Mouse (Mus musculus): ENCODE measurements around the gene Cabp7. TPM values are rescaled to one million over a fixed set of nuclear protein-coding genes. Genes with fewer than 3 reads are reported as not detected.

The Cabp7 gene
- polyA plus RNA-seq, 1 experiment from 2014 or later = 0.03 TPM

DNA sequence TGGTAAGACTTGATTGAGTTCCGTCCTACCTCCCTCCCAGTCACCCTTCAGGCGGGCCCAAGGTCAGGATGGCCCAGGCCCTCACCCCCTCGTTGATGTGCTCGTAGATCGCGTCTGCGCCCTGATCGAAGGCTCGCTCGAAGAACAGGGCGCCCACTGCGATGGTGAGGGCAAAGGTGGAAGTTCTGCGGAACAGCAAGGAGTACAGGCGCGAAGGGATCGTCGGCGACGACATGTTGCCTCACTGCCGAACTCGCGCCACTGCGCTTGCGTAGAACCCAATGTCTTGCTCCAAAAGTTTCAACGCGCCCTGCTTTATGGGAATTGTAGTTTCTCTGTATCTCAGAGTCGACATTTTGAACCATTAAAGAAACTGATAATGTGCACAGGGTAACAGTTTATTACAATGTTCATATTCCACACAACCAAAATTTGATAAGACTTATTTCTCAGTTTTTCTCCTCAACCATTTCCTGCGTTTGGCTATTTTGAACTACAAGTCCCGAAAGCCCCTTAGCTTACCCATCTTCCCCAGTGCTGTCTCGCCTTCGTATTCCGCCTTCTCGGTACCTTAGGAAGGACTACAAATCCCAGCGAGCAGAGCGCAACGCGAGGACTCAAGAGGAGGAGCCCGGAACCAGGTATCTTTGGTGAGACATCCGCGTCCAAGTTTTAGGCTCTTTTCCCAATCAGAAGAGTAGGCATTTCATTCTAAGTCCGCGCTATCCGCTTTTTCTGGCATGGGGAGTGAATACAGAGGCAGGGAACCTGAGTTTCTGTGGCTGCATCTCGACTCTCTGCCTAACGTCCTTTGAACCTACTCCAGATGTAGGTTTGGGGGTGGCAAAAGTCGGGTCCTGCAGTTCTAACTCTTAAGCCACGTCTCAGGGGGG lies 42.3 kb downstream of the Cabp7 start, which contains the start of the genes Uqcr10 and Zmat5:
Gene Uqcr10 (minus strand): TSS at position 271 of the 893 bp plus-strand sequence.
Gene Zmat5 (plus strand): TSS at position 607 of the 893 bp plus-strand sequence.
- in situ Hi-C loops (cut with MboI; ENCODE audit: low pct_unique_long_range_greater_than_20kb) = loop anchor here (5.0 kb wide), 1 partner anchor 267 kb away; no protein-coding TSS in a partner anchor
- ATAC-seq = peak; percentile 77

DNA sequence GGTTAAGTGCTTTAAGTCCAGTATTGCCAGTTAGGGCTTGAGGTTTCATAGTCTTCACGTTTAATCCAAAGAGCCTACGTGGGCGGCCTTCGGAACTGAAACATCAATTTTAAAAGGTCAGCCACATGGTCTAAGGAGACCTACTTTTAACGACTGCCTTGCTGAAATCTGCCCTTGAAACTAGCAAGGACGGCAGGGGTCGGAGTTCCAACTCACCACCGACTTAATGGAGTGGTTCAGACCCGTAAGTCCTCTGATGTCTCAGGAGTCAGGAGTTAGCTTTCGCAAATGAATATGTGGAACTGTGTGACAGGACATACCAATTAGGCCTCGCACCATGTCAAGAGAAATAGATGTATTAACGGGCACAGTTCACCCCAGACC lies 42.9 kb downstream of the Cabp7 start:
- CTCF ChIA-PET = interaction anchor here (1.3 kb wide), 1 partner anchor 69 kb away, joined by 3 read pairs; no protein-coding TSS in a partner anchor
- POLR2A ChIA-PET = interaction anchor here (1.1 kb wide), 1 partner anchor 59 kb away, joined by 4 read pairs; no protein-coding TSS in a partner anchor
- H3K27me3 ChIP-seq = no peaks in the 10 kb centered on the region
- ATAC-seq = no peak
- DNase-seq (ENCODE audit: low read depth, low spot score) = no peak
- in situ Hi-C loops (cut with MboI; ENCODE audit: low pct_unique_long_range_greater_than_20kb) = loop anchor here (5.0 kb wide), 1 partner anchor 266 kb away; no protein-coding TSS in a partner anchor
- TF ChIP-seq CTCF (IDR thresholded peaks at IDR 0.05) = no peak

More for the DNA sequence above, 42.3 kb downstream of the Cabp7 start, which contains the start of the genes Uqcr10 and Zmat5:
- CTCF ChIA-PET = no interaction called here
- peak; percentile 83 for DNase-seq (ENCODE audit: low read depth, low spot score)
- POLR2A ChIA-PET = interaction anchor here (0.8 kb wide), 1 partner anchor 11 kb away, joined by 3 read pairs; no protein-coding TSS in a partner anchor
- no peak for TF ChIP-seq CTCF (IDR thresholded peaks at IDR 0.05)
- H3K27me3 ChIP-seq = no peaks in the 10 kb centered on the region

DNA sequence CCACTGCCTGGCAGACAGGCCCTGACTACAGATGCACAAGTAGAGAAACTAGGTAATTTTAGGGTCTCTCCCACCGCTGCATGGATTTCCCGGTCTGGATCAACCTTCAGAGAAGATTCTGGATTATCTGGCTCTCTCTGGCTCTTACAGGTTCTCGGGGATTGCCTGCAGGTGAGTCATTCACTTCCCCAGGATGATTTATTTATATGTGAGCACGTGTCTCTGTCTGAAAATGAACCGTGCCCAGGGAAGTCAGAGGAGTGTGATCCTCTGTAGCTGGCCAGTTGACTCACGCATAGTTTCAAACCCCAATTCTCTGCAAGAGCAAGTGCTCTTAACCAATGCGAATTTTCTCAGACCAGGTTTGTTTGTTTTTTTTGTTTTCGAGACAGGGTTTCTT lies 45.9 kb downstream of the Cabp7 start:
- POLR2A ChIA-PET = no interaction called here
- H3K27me3 ChIP-seq = no peaks in the 10 kb centered on the region
- CTCF ChIA-PET = no interaction called here
- DNase-seq (ENCODE audit: low read depth, low spot score) = peak; percentile 80
- in situ Hi-C loops (cut with MboI; ENCODE audit: low pct_unique_long_range_greater_than_20kb) = loop anchor here (5.0 kb wide), 1 partner anchor 263 kb away; no protein-coding TSS in a partner anchor
- ATAC-seq = peak; percentile 55
- TF ChIP-seq CTCF (IDR thresholded peaks at IDR 0.05) = no peak

DNA sequence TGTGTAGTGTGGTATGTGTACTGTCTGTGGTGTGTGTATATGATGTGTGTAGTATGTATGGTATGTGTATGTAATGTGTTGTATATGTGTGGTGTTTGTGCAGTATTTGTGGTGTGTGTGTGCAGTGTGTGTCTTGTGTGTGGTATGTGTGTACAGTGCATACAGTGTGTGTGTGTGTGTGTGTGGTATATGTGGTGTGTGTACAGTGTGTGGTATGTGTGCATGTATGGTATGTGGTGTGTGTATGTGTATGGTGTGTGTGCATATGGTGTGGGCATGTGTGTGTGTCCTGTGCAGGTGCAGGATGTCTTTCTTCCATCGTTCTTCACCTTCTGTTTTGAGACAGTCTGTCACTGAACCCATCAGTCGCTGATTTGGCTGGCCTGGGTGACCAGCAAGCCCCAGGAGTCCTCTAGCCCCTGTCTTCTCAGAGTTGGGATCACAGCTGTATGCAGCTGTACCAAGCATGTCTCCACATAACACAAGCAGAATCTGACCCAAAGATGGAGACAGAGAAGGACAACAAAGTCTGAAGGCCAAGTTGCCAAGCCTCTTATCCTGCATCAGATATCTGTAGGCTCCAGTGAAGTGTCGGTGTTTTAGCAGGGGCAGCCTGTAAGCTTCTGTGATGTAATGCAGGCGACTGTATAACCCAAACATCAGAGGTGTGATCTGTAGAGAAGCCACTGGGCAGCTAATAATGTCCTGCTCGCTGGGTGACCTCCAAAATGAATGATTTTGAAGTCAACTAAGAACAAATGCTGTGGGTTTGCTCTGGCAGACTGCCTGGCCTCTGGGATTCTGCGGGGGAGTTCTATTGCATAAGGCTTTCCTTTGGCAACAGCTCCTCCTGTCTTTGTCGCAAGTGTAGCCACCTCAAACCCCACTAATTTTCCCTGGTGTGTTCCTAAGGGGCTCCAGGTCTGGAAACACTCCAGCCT lies 49.3 kb downstream of the Cabp7 start:
- in situ Hi-C loops (cut with MboI; ENCODE audit: low pct_unique_long_range_greater_than_20kb) = no loop called here
- no peaks in the 10 kb centered on the region for H3K27me3 ChIP-seq
- TF ChIP-seq CTCF (IDR thresholded peaks at IDR 0.05) = peak; percentile 83
- ATAC-seq = peak; percentile 31
- CTCF ChIA-PET = interaction anchor here (0.7 to 1.4 kb wide), 6 partner anchors 8 to 265 kb away, joined by 3 to 4 read pairs (median 3); no protein-coding TSS in a partner anchor
- POLR2A ChIA-PET = interaction anchor here (0.6 to 1.0 kb wide), 3 partner anchors 13 to 278 kb away, joined by 3 to 4 read pairs (median 3); no protein-coding TSS in a partner anchor
- no peak for DNase-seq (ENCODE audit: low read depth, low spot score)

DNA sequence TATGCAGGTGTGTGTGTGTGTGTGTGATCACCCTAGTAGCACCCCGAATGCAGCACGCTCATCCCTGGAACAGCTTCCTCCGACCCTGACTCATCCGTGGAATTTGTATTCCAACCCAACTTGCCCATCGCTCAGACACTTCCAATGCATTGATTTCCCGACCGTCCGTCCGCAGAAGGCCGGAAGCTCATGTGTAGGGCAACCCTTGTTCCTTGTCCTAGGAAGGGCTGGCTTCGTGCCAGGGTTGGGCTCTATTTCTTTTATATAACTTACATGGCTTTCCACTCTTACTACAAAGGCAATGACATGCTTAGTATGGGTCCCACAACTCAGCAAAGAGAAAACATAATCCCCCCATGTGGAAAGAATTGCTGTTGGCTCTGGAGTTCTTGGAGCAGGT lies 54.4 kb downstream of the Cabp7 start:
- DNase-seq (ENCODE audit: low read depth, low spot score) = no peak
- CTCF ChIA-PET = no interaction called here
- no peak for ATAC-seq
- no peak for TF ChIP-seq CTCF (IDR thresholded peaks at IDR 0.05)
- no peaks in the 10 kb centered on the region for H3K27me3 ChIP-seq
- in situ Hi-C loops (cut with MboI; ENCODE audit: low pct_unique_long_range_greater_than_20kb) = no loop called here
- POLR2A ChIA-PET = no interaction called here

DNA sequence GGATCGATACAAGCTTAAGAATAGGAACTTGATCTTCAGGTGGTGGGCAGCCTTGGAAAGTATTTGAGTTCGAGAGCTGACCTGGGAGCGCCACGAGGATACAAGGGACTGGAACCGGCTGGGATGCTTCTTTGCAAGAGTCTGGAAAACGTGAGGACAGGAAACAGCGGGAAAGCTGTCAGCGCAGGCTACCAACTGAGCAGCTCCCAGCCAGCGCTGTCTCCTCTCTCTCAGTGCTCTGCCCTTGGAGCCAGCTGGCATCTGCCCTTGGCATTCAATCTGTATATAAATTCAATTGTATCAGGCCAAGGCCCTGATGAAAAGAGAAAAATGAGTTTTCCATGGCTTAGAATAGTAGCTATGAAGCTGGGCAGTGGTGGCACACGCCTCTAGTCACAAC lies 55.4 kb downstream of the Cabp7 start:
- CTCF ChIA-PET = no interaction called here
- H3K27me3 ChIP-seq = no peaks in the 10 kb centered on the region
- POLR2A ChIA-PET = no interaction called here
- ATAC-seq = no peak
- in situ Hi-C loops (cut with MboI; ENCODE audit: low pct_unique_long_range_greater_than_20kb) = no loop called here
- no peak for TF ChIP-seq CTCF (IDR thresholded peaks at IDR 0.05)
- DNase-seq (ENCODE audit: low read depth, low spot score) = no peak

DNA sequence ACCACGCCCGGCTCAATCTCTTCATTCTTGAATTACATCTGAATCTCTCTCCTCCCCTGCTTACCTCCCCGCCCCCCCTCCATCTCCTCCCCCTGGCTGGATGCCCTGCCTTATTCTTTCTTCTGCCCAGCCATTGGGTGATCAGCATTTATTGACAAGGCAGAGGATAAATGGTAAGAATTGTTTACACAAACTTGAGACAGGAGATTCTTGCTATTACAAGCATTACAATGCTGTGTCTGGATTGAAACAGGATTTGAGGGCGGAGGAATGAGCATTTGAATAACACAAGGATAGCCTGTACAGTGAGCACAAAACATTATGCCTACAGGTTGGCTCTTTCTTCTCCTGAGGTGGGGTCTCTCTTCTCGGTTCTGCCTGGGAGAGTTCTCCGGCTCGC lies 56.2 kb downstream of the Cabp7 start:
- ChIA-PET CTCF (no interaction called here), POLR2A (no interaction called here)
- no peak for TF ChIP-seq CTCF (IDR thresholded peaks at IDR 0.05)
- no peak for DNase-seq (ENCODE audit: low read depth, low spot score)
- no peaks in the 10 kb centered on the region for H3K27me3 ChIP-seq
- ATAC-seq = no peak
- in situ Hi-C loops (cut with MboI; ENCODE audit: low pct_unique_long_range_greater_than_20kb) = no loop called here

DNA sequence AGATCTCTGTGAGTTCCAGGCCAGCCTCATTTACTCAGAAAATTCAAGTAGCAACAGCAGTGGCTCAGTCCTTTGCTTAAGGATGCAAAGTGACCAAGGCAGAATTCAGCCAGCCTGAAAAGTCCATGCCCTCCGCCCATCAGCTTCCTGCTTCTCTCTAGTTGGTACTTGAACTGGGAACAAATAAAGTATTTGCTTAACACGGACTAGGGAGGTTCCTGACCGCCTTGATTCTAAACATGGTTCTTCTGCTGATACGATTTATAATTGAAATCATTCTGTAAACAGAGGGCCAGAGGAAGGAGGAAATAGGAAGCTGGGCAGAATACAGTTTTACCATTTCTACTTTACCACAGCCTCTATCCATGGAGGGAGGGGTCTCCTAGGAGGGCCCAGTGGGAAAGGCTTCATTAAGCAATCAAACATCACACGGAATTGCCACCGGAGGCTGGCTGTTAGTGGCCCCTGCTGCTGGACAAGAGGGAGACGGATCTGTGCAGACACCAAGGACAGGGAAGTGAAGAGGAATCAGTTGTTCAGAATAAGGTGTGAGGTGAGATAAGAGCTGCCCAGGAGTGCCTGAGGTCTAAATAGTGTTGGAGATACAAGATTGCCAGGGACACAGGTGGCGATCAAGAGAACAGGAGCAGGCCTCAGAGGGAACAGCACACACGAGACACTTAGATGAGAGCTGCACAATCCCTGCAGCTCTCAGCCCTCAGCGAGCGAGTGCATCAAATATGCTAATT lies 57.8 kb downstream of the Cabp7 start:
- in situ Hi-C loops (cut with MboI; ENCODE audit: low pct_unique_long_range_greater_than_20kb) = no loop called here
- no peaks in the 10 kb centered on the region for H3K27me3 ChIP-seq
- TF ChIP-seq CTCF (IDR thresholded peaks at IDR 0.05) = no peak
- ATAC-seq (no peak), DNase-seq (ENCODE audit: low read depth, low spot score) (no peak)
- ChIA-PET POLR2A (interaction anchor here (0.6 to 1.0 kb wide), 2 partner anchors 10 to 108 kb away, joined by 3 read pairs; no protein-coding TSS in a partner anchor), CTCF (interaction anchor here (1.2 kb wide), 1 partner anchor 9 kb away, joined by 4 read pairs; no protein-coding TSS in a partner anchor)

DNA sequence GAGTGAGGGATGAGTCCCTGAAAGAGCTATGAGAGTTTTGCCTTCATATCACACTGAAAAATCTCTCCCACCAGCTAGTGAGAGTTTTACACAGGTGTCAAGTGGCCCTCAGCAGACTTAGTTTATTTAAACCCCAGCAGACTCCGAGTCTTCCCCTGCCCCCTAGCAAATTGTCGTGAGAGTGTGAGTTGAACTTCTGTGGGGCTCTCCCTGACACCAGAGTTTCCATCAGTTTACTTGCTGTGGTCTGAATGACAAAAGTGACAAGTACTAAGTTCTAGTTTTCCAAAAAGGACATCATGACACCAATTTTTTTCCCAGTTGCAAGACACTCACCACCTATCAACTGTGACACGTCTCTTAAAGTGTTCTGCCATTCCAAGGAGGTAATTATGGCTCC lies 58.7 kb downstream of the Cabp7 start:
- no peak for DNase-seq (ENCODE audit: low read depth, low spot score)
- POLR2A ChIA-PET = no interaction called here
- in situ Hi-C loops (cut with MboI; ENCODE audit: low pct_unique_long_range_greater_than_20kb) = no loop called here
- CTCF ChIA-PET = no interaction called here
- no peak for ATAC-seq
- no peaks in the 10 kb centered on the region for H3K27me3 ChIP-seq
- TF ChIP-seq CTCF (IDR thresholded peaks at IDR 0.05) = no peak

Measured in Patski (cell line).